Mouse (Mus musculus): ENCODE results near the gene Tm7sf3.
"Not testable (repeated sequence)": the region's sequence is repeated elsewhere in the genome, so short reads cannot be mapped to it uniquely, and the experiment has no call there.

DNA sequence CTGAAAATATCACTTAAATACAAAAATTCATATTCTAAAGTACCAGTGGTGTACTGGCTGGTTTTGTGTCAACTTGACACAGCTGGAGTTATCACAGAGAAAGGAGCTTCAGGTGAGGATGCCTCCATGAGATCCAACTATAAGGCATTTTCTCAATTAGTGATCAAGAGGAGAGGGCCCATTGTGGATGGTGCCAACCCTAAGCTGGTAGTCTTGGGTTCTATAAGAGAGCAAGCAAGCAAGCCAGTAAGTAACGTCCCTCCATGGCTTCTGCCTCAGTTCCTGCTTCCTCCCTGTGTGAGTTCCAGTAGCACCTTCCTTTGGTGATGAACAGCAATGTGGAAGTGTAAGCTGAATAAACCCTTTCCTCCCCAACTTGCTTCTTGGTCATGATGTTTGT lies 80.2 kb downstream of the Tm7sf3 start:
- not testable (repeated sequence) for TF ChIP-seq CTCF (IDR thresholded peaks at IDR 0.05; ENCODE audit: borderline replicate concordance, extremely low read depth, insufficient read depth, insufficient read length); POLR2A (IDR thresholded peaks at IDR 0.05; ENCODE audit: borderline replicate concordance, extremely low read depth, insufficient read depth, insufficient read length, poor library complexity, severe bottlenecking)
